Mouse (Mus musculus) layer of hippocampus, postnatal 36 days (tissue): ENCODE results near the gene Gadd45a. TPM values are rescaled to one million over a fixed set of nuclear protein-coding genes. Genes with fewer than 3 reads are reported as not detected.

ENCODE experiments used
- DNase-seq, 2 experiments: peaks; one replicate each; pipeline ENCODE4 v3.0.0; 2022
- total RNA-seq, 2 experiments: library from RNA; stranded (reverse); gene quantifications; 2 replicates each; pipeline ENCODE4 v1.2.3; 2021

The Gadd45a gene
- total RNA-seq, 2 experiments from 2014 or later, result 8.1 to 11.7 TPM

DNA sequence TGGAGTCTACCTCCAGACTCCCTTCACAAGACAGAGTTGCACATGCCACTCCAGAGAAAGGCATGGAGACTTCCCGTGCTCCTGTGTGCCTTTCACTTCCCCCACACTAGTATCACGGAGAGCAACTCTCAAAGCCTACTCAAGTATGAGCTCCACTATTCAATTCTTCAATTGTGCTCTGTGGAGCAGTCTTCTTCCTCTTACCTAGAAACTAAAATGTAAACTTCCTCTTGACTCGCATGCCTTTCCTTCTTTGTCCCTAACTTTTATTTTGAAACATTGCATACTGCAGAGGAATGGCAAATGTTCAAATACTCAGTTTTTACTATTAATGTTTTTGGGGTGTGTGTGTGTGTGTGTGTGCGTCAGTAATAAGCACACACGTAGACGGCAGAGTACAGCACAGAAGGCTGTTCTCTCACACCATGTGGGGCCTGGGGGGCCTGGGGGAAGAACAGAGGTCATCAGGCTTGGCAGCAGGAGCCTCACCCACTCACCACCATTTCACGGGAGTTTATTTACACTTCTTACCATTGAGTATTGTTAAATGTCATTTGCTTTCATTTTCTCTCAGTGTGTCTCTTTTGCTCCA is 20.6 kb downstream of the Gadd45a start:
- DNase-seq, result no peak

DNA sequence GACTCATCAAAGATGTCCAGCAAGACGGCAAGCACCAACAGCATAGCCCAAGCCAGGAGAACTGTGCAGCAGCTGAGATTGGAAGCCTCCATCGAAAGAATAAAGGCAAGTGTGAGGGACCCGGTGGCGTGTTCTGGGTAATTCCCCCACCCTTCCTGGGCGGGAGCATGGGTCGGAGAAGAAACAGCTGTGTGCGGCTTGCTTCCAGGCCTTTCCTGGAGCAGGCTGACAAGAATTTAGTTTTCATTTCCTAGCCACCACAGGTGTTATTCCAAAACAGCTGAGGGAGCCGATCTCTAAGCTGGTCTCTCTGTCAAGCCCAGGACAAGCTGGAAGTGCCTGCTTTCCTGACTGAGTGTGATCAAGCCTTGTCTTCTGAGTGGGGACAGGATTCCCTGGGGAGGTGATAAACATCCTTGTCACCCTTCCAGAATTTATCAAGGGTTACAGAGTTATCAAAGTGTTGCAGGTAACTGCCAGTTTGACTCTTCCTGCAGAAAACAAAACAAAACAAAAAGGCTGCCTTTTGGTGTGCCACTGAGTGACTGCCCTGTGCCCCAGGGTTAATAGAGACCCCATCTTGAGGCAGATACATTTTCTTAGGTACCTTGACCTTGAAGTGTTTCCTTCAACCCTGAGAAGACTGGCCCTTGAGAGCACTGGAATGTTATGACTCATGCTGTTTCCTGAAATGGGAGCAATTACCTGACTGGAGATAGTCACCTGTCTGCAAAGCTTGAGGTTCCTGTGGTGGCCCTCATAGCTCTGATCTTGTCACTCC is 21.3 kb downstream of the Gadd45a start:
- no peak for DNase-seq

DNA sequence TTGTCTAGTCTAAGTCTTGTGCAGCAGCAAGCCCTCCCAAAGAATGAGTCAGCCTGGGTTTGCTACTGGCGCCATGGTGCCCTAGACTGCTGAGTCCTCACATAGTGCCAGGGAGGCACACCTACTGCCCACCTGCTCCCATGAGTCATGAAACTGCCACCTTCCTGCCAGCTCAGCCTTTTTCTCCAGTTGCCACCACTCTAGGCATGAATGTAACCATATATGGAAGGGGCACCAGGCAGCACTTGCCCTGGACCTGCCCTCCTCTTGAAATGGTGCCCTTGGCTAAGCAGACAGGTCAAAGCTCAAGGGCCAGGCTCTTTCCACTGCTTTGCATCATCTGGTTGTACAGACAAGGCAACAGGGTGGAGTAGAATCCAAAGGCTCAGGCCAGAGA is 22.6 kb downstream of the Gadd45a start:
- no peak for DNase-seq

DNA sequence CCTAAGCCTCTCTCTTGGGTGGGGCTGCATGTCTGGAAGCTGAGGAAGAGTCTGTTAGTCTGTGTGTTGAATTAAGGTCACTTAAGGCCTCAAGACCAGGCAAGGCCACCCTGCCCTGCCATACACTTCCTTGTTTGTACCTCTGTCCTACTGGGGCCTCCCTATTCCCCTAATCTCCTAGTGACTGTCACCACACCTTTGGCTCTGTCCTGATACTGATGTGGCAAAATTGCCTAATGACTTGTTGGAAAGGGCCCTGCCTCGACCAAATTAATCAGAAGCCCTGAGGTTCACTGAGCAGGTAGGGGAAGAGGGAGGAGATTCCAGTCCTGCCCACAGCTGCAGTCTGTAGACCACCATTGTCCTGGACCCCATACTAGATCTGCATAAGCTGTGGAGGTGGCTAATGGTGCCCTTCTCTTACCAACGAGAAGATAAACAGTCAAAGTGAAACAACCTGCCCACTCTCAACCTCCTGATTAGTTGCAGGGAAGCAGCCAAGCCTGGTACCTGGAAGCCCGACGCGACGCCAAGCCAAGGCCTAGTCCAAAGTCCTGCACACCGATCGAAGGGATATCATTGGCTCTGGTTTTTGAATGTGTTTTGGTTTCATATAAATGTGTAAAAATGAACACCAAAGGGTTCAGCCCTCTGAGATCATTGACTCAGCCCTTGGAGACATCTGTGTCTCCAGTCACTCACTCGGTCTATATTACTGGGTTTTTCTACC is 23.1 kb downstream of the Gadd45a start:
- DNase-seq, result no peak

DNA sequence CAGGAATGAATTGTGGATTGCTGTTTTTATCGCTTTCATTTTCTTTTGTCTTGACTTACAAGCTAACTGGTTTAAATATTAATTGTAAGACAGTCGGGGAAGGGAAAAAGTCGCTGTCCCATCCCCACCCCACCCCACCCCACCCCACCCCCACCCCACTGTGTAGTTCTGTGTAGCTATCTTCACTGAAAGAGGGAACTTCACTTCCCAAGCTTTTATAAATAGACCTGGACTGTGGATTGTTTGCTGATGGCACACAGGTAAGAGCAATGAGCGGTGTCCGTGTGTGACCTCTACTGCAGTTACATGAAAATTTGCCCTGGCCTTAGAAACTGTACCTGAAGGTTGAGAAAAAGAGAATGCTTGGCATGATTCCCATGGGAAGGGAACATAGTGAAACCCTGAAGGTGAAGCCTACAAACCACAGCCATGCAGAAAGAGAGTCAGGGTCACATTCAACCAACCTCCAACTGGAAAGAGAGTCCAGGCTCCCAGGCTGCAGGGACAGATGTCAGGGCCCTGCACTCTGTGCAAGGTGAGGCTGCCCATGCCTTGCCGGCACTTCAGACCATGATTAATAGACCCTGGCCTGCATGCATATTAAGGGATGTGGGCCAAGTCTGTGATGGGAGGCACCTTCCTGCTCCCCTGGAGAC is 23.8 kb downstream of the Gadd45a start:
- DNase-seq, result no peak

DNA sequence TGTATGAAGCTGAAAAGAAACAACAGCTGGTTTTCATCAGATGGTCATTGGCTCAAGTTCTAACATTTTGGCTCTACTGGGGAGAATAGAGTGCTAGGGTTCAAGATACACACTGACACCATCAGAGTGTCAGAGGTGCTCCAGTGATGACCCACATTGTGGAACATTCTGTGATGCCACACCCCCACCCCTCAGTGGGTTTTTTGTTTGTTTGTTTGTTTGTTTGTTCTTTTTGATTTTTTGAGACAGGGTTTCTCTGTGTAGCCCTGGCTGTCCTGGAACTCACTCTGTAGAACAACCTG is 26.1 kb downstream of the Gadd45a start:
- DNase-seq, result no peak

DNA sequence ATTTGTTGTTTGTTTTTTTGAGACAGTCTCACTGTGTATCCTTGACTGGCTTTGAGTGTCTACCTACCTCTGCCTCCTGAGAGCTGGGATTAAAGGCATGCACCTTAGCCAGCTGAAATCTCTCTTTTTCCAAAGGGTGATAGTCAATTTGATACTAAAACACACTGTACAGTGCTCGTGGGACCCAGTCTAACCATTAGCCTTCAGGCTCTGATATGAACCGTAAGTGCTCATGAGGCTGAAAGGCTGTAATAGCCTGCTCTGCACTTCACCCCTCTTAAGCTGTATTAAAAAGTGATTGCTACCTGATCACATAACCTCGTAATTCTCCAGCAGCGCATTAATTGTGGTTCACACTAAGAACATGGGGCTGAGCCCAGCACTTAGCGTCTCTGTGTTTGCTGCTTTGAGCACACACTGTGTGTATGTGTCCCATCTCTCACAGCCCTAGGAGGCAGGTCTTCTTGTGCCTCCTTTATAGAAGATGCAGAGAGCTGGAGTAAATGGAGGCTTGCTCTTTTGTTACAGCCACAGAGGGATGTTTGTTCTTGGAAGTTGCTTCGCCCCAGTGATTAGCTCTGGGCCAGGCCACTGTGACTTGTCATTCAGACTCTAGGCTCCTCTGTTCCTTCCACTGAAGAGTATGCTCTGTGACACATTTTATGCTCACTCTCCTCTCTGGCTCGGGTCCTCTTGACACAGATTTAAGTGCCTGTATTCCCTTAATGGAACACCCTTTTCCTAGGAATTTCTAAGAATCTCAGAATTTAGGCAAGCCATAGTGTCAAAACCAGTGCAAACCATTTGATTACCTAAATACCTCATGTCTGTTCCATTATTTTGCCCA is 26.7 kb downstream of the Gadd45a start:
- no peak for DNase-seq

DNA sequence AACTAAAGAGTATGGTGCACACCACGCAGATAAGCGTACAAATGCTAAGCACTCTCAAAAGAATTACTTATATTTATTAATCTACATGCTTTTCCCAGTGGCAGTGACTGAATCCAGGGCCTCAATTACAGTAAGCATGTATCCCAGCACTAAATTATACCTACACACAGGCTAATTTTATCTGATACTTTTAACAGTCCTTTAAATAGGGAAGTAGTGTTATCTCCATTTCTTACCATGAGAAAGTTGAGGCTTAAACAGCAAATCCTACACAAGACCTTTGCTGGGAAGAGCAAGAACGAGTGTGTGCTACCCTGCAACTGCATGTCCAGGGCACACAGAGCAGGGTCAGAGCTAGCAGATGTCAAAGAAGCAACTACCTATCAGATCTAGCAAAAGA is 27.4 kb downstream of the Gadd45a start:
- DNase-seq, result no peak

DNA sequence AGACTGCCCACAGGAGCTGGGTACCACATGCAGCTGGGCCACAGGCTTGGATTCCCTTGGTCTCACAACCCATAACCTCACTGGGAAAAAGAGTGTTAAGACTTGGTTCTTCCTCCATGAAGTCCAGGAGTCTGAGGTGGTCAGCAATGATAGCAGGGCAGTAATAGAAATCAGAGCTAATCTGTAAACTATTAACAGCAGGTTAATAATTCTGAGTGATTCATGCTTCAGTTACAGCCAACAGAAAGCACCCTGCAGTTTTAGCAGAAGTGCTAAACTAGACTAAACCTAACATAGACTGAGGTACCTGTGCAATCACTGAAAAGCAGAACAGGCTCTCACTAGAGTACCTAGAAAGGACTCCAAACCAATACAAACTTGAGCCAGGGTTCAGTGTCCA is 37.5 kb downstream of the Gadd45a start:
- no peak for DNase-seq

DNA sequence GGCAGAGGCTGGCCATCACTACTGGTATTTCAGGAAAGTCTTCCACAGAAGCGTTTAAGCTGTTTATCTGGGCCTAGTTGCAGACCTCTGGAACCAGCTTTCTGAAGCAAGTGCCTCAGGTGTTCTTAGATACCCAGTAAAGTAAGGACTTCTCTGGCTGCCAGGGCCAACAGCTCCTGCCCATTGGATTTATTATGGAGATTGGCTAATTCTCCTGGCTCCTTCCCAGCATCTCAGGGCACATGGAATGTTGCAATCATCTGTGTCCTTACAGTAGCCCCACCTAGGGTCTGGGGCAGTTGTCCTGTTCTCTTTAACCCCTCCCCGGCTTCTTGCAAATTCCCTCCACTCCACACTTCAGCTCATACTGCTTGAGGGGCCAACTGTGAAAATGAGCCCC is 38.6 kb downstream of the Gadd45a start:
- DNase-seq, result no peak

DNA sequence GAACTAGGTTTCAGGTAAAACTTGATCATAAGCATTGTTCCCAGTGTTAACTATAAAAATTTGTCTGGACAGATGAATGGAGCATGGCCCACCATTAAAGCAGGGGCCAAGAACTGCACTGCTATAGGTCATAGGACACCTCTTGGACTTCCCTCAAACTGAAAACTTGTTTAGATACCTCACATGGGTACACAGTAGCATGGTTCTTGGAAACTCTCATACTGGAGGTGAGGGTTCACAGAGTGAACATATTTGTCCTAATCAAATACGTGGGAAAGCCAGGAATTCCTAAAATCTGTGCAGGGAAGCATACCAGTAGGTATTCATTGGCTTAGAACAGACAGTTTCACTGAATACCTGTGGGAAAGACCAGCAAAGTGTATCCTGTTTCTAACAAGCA is 41.0 kb downstream of the Gadd45a start:
- DNase-seq, result no peak

DNA sequence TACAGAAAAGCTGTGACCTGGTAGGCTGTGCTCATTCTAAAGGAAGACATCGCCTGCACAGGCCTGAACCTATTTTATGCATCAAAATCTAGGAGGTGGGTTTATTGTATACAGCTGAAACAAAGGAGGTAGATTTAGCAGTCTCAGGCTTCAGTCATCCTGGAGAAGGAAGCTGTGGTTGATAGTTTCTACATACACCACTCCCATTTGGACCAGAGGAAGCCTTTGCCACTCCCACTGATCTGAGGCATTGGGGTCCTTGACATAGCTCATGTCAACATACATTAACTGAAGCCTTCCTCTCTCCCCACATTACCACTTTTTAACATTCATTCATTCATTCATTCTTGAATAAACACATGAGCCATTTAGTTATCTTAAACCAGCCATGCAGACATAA is 41.4 kb downstream of the Gadd45a start:
- DNase-seq, result no peak

DNA sequence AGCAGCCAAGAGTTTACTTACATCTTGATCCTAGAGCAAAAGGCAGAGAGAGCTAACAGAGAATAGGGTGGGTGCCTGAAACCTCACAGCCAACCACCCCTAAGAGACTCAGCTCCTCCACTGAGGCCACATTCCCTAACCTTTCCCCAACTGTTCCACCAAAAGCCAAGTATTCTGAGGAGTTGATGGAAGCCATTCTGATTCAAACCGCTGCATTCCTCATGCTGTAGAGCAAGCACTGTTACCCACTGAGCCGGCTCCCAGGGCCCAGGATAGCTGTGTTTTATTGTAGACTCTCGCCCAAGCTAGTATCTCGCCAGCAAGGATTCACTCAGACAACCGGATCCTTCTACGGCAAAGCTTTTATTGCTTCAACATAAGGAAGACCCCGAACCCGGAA is 42.3 kb downstream of the Gadd45a start:
- no peak for DNase-seq

DNA sequence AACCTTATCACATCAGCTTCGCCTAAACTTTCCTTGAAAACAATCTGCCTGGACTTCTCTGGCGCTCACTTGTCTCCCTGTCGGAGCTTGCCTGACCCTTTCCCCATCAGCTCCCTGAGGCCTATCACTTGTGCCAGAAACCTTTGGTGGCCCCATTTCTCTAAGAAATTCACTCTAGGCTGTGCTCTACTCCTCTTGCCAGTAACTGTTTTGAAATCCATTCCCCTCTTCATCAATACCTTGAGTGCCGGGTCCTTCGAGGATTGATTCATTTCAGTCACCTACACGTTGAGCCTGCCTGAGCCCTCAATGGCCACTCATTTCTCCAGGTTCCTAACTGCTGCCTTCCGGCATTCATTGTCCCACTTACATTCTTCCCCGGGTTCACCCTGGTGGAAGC is 44.5 kb downstream of the Gadd45a start:
- no peak for DNase-seq

DNA sequence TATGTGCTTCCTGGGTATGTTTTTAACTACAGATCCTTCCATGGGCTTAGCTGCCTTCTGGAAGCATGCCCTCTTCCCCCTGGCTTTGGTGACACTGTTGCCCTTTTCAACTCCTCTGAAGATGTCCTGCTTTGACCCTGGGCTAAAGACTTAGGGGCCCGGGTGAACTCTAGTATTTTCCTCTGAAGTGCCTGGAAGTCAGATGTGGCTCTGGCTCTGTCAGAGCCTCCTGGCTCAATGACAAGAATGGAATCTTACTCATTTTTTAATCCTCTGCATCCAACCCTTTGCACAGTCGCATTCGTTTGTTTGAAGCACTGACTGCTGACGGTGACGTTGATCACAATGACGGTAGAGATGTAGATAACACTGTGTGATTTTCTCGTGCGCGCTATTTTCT is 45.0 kb downstream of the Gadd45a start:
- no peak for DNase-seq

DNA sequence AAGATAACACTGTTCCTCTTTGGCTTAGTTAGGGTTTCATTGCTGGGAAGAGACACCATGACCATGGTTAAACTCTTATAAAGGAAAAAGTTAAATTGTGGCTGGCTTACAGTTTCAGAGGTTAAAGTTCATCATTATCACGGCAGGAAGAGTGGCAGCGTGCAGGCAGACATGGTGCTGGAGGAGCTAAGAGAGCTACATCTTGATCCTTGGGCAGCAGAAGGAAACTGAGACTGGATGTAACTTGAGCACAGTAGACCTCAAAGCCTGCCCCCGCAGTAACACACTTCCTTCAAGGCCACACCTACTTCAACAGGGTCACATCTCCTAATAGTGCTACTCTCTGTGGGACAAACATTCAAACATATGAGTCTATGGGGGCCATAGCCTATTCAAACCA is 47.7 kb downstream of the Gadd45a start:
- no peak for DNase-seq

DNA sequence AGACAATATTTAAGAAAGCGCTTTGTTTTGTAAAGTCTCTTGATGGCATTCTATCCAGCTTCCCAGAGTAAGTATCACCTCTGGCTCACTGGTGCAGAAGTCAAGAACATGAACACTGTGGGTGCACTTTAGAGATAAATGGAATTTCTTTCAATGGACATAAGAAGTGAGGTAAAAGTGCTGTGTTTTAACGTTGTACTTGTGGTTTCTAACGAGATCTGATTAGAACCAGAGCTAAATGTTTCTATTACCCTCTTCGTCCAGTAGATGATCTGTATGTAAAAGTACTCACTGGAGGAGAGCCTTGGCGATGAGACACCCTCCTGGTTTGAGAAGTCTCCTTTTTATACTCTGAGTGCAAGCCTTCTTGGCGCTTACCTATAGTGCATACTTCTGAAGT is 48.2 kb downstream of the Gadd45a start:
- no peak for DNase-seq

DNA sequence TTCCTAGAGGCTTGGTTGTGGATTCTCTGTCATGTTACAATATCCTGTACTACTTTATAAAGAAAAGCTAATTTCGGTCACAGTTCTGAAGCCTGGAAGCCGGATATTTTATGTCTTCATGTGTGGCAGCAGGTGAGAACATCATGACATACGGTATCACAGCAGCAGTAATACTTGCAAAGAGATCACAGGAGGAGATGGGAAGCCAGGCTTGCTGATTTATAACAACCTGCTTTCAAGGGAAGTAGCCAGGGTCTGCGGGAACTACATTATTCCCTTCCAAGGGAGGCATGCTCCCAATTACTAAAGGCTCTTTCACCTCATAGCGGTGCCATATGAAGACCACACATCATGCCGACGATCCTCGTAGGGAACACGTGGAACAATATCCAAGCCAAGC is 48.9 kb downstream of the Gadd45a start:
- DNase-seq, result no peak

DNA sequence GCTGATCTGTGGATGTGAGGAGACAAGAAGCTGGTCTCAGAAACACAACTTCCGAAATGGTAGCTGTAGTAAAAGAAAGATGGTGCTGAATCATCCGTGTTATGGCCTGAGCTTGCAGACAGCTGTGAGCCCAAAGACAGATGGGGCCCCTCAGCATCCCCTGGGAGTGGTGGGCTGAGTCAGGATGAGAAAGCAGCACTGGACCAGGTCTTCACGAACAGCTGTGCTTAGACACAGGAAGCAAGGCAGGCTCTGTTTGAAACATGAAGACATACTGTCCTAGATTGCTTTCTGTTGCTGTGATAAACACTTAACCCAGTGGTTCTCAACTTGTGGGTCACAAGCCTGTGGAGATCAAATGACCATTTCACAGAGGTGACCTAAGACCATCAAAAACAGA is 49.6 kb downstream of the Gadd45a start:
- DNase-seq, result no peak

DNA sequence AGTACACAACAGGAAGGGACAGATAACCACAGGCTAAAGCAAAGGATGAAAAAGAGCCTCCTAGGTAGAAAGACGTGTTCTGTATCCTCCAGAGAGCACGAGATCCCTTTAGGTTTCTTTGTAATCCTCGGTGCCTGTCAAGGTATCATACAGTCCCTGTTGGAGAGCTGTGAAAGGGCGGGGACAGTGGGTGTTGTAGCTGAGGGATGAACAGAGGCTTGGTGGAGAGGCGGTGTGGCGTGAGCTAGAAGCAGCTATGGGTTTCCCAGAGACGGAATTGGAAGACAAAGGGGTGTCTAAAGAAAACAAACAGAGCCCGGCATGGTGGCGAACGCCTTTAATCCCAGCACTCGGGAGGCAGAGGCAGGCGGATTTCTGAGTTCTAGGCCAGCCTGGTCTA is 51.2 kb downstream of the Gadd45a start:
- DNase-seq, result no peak

DNA sequence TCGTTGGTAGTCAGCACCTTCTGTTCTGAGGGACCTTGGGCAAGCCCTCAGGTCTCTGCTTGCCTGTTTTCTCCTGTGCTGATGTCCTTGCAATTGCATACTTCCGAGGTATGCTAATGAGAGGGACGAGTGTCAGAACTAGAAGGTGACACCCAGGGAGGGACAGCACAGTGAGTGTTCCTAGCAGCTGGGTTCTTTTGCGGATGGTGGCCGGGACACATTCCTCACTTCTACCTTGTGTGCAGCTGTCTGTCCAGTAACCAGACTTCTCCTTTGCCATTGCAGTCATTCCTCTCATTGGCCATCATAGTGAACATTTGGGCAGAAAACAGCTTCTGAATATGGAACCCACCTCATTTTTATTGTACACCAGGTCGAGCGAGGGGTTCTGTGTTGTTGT is 51.8 kb downstream of the Gadd45a start:
- no peak for DNase-seq
